ENCODE assay signal across 12 mouse cellular contexts in genomic region chr5:74980154-74980553, GRCm38 (mm10).
DNase-seq lines count a peak whose midpoint lies in the region; ATAC-seq and TF ChIP-seq lines count a peak whose summit lies in the region.
"Had no signal": no experiment of that assay in that cellular context is flagged by ENCODE, and none has a peak within 500 bp of the region (broad histone marks: within the 10 kb centered on the region; RNA-seq: fewer than 3 reads in every experiment).

No protein-coding gene starts in this region.

- TF ChIP-seq EP300 in MEL (IDR thresholded peaks at IDR 0.05; ENCODE audit: low read depth in 1 of 2, low read length in 2 of 2) = no peak

- no peaks in the 10 kb centered on the region; the same call in 1 of the 2 replicates for H3K4me1 ChIP-seq in kidney, postnatal 0 days (replicated peaks; ENCODE audit: insufficient read depth, low read length)
- H3K4me1 ChIP-seq in kidney, adult 2 months (ENCODE audit: control insufficient read depth, insufficient read depth, low read length) = no peaks in the 10 kb centered on the region
- no peaks in the 10 kb centered on the region for H3K4me1 ChIP-seq in MEL (ENCODE audit: control insufficient read depth in 1 of 2, insufficient read depth in 2 of 2, low read length in 2 of 2)
- peaks cover 20% of the 10 kb centered on the region for H3K4me1 ChIP-seq in forebrain, embryonic 11.5 days (replicated peaks; ENCODE audit: control insufficient read depth, insufficient read depth, low read length)
- no peaks in the 10 kb centered on the region for H3K4me1 ChIP-seq in thymus, adult 2 months (replicated peaks; ENCODE audit: control insufficient read depth, insufficient read depth, low read length)

- no peak for TF ChIP-seq POLR2A in kidney, adult 2 months (IDR thresholded peaks at IDR 0.05; ENCODE audit: low read depth, low read length)
- TF ChIP-seq POLR2A in MEL (IDR thresholded peaks at IDR 0.05; ENCODE audit: control insufficient read depth in 1 of 2, insufficient read depth in 1 of 2, low read depth in 1 of 2, low read length in 2 of 2, poor library complexity in 1 of 2) = no peak
- no peak for TF ChIP-seq POLR2A in thymus, adult 2 months (IDR thresholded peaks at IDR 0.05; ENCODE audit: control insufficient read depth, extremely low read depth, insufficient read depth, low read length, poor library complexity)

- no peak for TF ChIP-seq RAD21 in MEL (IDR thresholded peaks at IDR 0.05; ENCODE audit: low read depth, low read length)

- H3K4me2 ChIP-seq in kidney, postnatal 0 days (ENCODE audit: low read length) = no peak overlapping the region
- no peak overlapping the region for H3K4me2 ChIP-seq in forebrain, embryonic 11.5 days (ENCODE audit: low read depth, low read length, severe bottlenecking)
- H3K4me2 ChIP-seq: neural tube, embryonic 15.5 days had no signal

- DNase-seq in cerebellum, postnatal 14 days = peak; percentile 25 to 27
- DNase-seq in cerebellum, adult 11-12 months = no peak
- peak; percentile 54 for DNase-seq in kidney, postnatal 0 days (ENCODE audit: low spot score)
- no peak for DNase-seq in kidney, adult 2 months
- no peak for DNase-seq in MEL (ENCODE audit: low read depth, low spot score)
- DNase-seq in forebrain, embryonic 11.5 days (ENCODE audit: low spot score) = no peak
- DNase-seq in Muller cell, postnatal 12 days (ENCODE audit: inconsistent ontology term) = no peak
- DNase-seq in thymus, adult 2 months = no peak
- DNase-seq: layer of hippocampus, postnatal 36 days; liver had no signal

- no peak for TF ChIP-seq CTCF in kidney, postnatal 0 days (IDR thresholded peaks at IDR 0.05; ENCODE audit: low read depth)
- no peak for TF ChIP-seq CTCF in kidney, adult 2 months (conservative IDR thresholded peaks at IDR 0.05; ENCODE audit: insufficient read depth, insufficient read length, low read depth, low read length)
- TF ChIP-seq CTCF in MEL (IDR thresholded peaks at IDR 0.05 in 2 of 3, conservative IDR thresholded peaks at IDR 0.05 in 1 of 3; ENCODE audit: control insufficient read depth in 1 of 3, insufficient read depth in 1 of 3, low read depth in 2 of 3, low read length in 3 of 3, poor library complexity in 1 of 3, severe bottlenecking in 1 of 3) = no peak
- TF ChIP-seq CTCF in thymus, adult 2 months (IDR thresholded peaks at IDR 0.05; ENCODE audit: borderline replicate concordance, control insufficient read depth, extremely low read depth, insufficient read depth, low read length, poor library complexity) = no peak

- no peak overlapping the region for H3K9ac ChIP-seq in kidney, postnatal 0 days (ENCODE audit: low read depth, low read length)
- no peak overlapping the region for H3K9ac ChIP-seq in MEL (ENCODE audit: control insufficient read depth, low read depth, low read length, poor library complexity, severe bottlenecking)
- no peak overlapping the region for H3K9ac ChIP-seq in forebrain, embryonic 11.5 days (ENCODE audit: low read length)
- H3K9ac ChIP-seq: neural tube, embryonic 15.5 days had no signal

- no peak for ATAC-seq in kidney, postnatal 0 days (replicated peaks; ENCODE audit: low FRiP score, low read depth)
- 0 out of 2 replicates have a peak, but pooled peaks have one; percentile 25 for ATAC-seq in forebrain, embryonic 11.5 days (replicated peaks; ENCODE audit: low FRiP score)
- ATAC-seq: activated CD4-positive, CD25-positive, alpha-beta regulatory T cell, adult 4 months had no signal

- no peaks in the 10 kb centered on the region for H3K27me3 ChIP-seq in kidney, postnatal 0 days (ENCODE audit: insufficient read depth, low read length)
- H3K27me3 ChIP-seq in kidney, adult 2 months (replicated peaks; ENCODE audit: control insufficient read depth, insufficient read depth, low read length) = no peaks in the 10 kb centered on the region
- H3K27me3 ChIP-seq in MEL (ENCODE audit: control insufficient read depth in 1 of 2, insufficient read depth in 2 of 2, low read length in 2 of 2) = peaks cover 5 to 15% of the 10 kb centered on the region in 2 experiments; a peak in 3 of 4 replicates
- H3K27me3 ChIP-seq in forebrain, embryonic 11.5 days (ENCODE audit: control insufficient read depth, insufficient read depth, low read length) = peaks cover 37% of the 10 kb centered on the region
- no peaks in the 10 kb centered on the region; the same call in 1 of the 2 replicates for H3K27me3 ChIP-seq in thymus, adult 2 months (ENCODE audit: control insufficient read depth, insufficient read depth, low read length)

- H3K4me3 ChIP-seq in kidney, postnatal 0 days (replicated peaks; ENCODE audit: low read depth, low read length) = no peak overlapping the region
- H3K4me3 ChIP-seq in kidney, adult 2 months (ENCODE audit: insufficient read depth, low read depth, low read length) = no peak overlapping the region
- H3K4me3 ChIP-seq in MEL (ENCODE audit: control insufficient read depth in 1 of 2, insufficient read depth in 1 of 2, low read depth in 2 of 2, low read length in 2 of 2) = no peak overlapping the region
- no peak overlapping the region for H3K4me3 ChIP-seq in forebrain, embryonic 11.5 days (ENCODE audit: low read depth, low read length)
- H3K4me3 ChIP-seq in thymus, adult 2 months (ENCODE audit: control insufficient read depth, insufficient read depth, low read length) = no peak overlapping the region
- H3K4me3 ChIP-seq: neural tube, embryonic 15.5 days had no signal

- H3K27ac ChIP-seq in kidney, postnatal 0 days = no peak overlapping the region
- H3K27ac ChIP-seq in kidney, adult 2 months (ENCODE audit: insufficient read depth, low read depth, low read length) = no peak overlapping the region
- H3K27ac ChIP-seq in MEL (ENCODE audit: control insufficient read depth, low read depth, low read length) = no peak overlapping the region
- no peak overlapping the region for H3K27ac ChIP-seq in forebrain, embryonic 11.5 days (ENCODE audit: low read depth, low read length)
- H3K27ac ChIP-seq in thymus, adult 2 months (ENCODE audit: control insufficient read depth, insufficient read depth, low read length) = no peak overlapping the region
- H3K27ac ChIP-seq: neural tube, embryonic 15.5 days had no signal

- H3K9me3 ChIP-seq in kidney, postnatal 0 days (replicated peaks; ENCODE audit: low read length) = no peaks in the 10 kb centered on the region
- no peaks in the 10 kb centered on the region for H3K9me3 ChIP-seq in MEL (replicated peaks; ENCODE audit: insufficient read depth, low read length)
- no peaks in the 10 kb centered on the region for H3K9me3 ChIP-seq in forebrain, embryonic 11.5 days (ENCODE audit: control insufficient read depth, low read length)
- H3K9me3 ChIP-seq: neural tube, embryonic 15.5 days had no signal

- no peaks in the 10 kb centered on the region for H3K36me3 ChIP-seq in kidney, postnatal 0 days (ENCODE audit: insufficient read depth, low read length)
- no peaks in the 10 kb centered on the region for H3K36me3 ChIP-seq in kidney, adult 2 months (ENCODE audit: control insufficient read depth, insufficient read depth, low read length)
- H3K36me3 ChIP-seq in MEL (ENCODE audit: control insufficient read depth in 1 of 2, insufficient read depth in 2 of 2, low read length in 2 of 2) = no peaks in the 10 kb centered on the region
- H3K36me3 ChIP-seq in forebrain, embryonic 11.5 days (ENCODE audit: control insufficient read depth, insufficient read depth, low read length) = no peaks in the 10 kb centered on the region
- H3K36me3 ChIP-seq in thymus, adult 2 months (ENCODE audit: control insufficient read depth, insufficient read depth, low read length) = no peaks in the 10 kb centered on the region
- H3K36me3 ChIP-seq: neural tube, embryonic 15.5 days had no signal

- H3K79me2 ChIP-seq in MEL (ENCODE audit: control insufficient read depth, insufficient read depth, low read length, poor library complexity) = no peaks in the 10 kb centered on the region

- whole genome bisulfite sequencing in kidney, postnatal 0 days = 25% methylated on average over 7 of the region's 7 CpGs
- WGBS in kidney, adult 2 months = 33% methylated on average over 7 of the region's 7 CpGs
- 3% methylated on average over 7 of the region's 7 CpGs for WGBS in forebrain, embryonic 11.5 days
- WGBS in thymus, adult 2 months = 45% methylated on average over 7 of the region's 7 CpGs

TF ChIP-seq in MEL, 35 proteins besides CTCF, POLR2A, EP300 and RAD21:
- no peak for TF ChIP-seq ZMIZ1 (IDR thresholded peaks at IDR 0.05; ENCODE audit: low read depth, low read length)
- peak; percentile 49; the same call in 1 of the 2 replicates for TF ChIP-seq ZNF384 (IDR thresholded peaks at IDR 0.05; ENCODE audit: low read depth, low read length)

Comparison
In these comparisons a context has a peak if more than half of its experiments do, and no peak if none do; other contexts are left out.
1. DNase-seq: peak in cerebellum, postnatal 14 days (2 of 2) and kidney, postnatal 0 days (single experiment); none in cerebellum, adult 11-12 months (single experiment), kidney, adult 2 months (single experiment), MEL (single experiment), forebrain, embryonic 11.5 days (single experiment), Muller cell, postnatal 12 days (single experiment) and thymus, adult 2 months (single experiment).